Mouse (Mus musculus): ENCODE measurements around the gene Borcs8. TPM values are rescaled to one million over a fixed set of nuclear protein-coding genes. Genes with fewer than 3 reads are reported as not detected.

The Borcs8 gene
- polyA plus RNA-seq, 1 experiment from 2014 or later: 49.8 TPM

Small RNA genes within 50 kb of the gene (microRNA-seq; reads per million reads assigned to microRNA genes)
- gene Mir7066: not detected

Other genes starting within 250 kb of the Borcs8 start
- gene Tssk6, start 237.3 kb upstream of the Borcs8 start, polyA plus RNA-seq (2016; fragmentation: Nextera tagmentation; extraction: Ambion mirVana): 5.0 and 5.9 TPM in 2 replicates
- 165 and 166 TPM in 2 replicates for gene Ndufa13, start 236.9 kb upstream of the Borcs8 start, polyA plus RNA-seq (2016; fragmentation: Nextera tagmentation; extraction: Ambion mirVana)
- gene Yjefn3, start 236.8 kb upstream of the Borcs8 start, polyA plus RNA-seq (2016; fragmentation: Nextera tagmentation; extraction: Ambion mirVana): 2.0 and 2.9 TPM in 2 replicates
- 58.9 and 69.2 TPM in 2 replicates for gene Gatad2a, start 143.1 kb upstream of the Borcs8 start, polyA plus RNA-seq (2016; fragmentation: Nextera tagmentation; extraction: Ambion mirVana)
- gene Mau2, start 96.8 kb upstream of the Borcs8 start, polyA plus RNA-seq (2016; fragmentation: Nextera tagmentation; extraction: Ambion mirVana): 59.5 and 66.7 TPM in 2 replicates
- 53.5 and 60.7 TPM in 2 replicates for gene Sugp1, start 96.7 kb upstream of the Borcs8 start, polyA plus RNA-seq (2016; fragmentation: Nextera tagmentation; extraction: Ambion mirVana)
- 0.59 and 0.73 TPM in 2 replicates for gene Tm6sf2, start 66.6 kb upstream of the Borcs8 start, polyA plus RNA-seq (2016; fragmentation: Nextera tagmentation; extraction: Ambion mirVana)
- gene Hapln4, start 56.0 kb upstream of the Borcs8 start, polyA plus RNA-seq (2016; fragmentation: Nextera tagmentation; extraction: Ambion mirVana): 0.04 TPM in 1 of 2 replicates, not detected in the other
- 0.29 and 0.61 TPM in 2 replicates for gene Ncan, start 18.6 kb upstream of the Borcs8 start, polyA plus RNA-seq (2016; fragmentation: Nextera tagmentation; extraction: Ambion mirVana)
- gene Nr2c2ap, start 8.2 kb upstream of the Borcs8 start, polyA plus RNA-seq (2016; fragmentation: Nextera tagmentation; extraction: Ambion mirVana): 29.6 and 35.9 TPM in 2 replicates
- gene Rfxank, start 345 bp upstream of the Borcs8 start, polyA plus RNA-seq (2016; fragmentation: Nextera tagmentation; extraction: Ambion mirVana): 20.1 and 27.9 TPM in 2 replicates
- 0.29 and 0.60 TPM in 2 replicates for gene Mef2b, start 212 bp downstream of the Borcs8 start, polyA plus RNA-seq (2016; fragmentation: Nextera tagmentation; extraction: Ambion mirVana)
- gene Tmem161a, start 32.9 kb downstream of the Borcs8 start, polyA plus RNA-seq (2016; fragmentation: Nextera tagmentation; extraction: Ambion mirVana): 79.8 and 85.0 TPM in 2 replicates
- 2.8 and 3.6 TPM in 2 replicates for gene Slc25a42, start 72.8 kb downstream of the Borcs8 start, polyA plus RNA-seq (2016; fragmentation: Nextera tagmentation; extraction: Ambion mirVana)
- 39.7 and 51.4 TPM in 2 replicates for gene Sugp2, start 94.7 kb downstream of the Borcs8 start, polyA plus RNA-seq (2016; fragmentation: Nextera tagmentation; extraction: Ambion mirVana)
- 26.8 and 27.6 TPM in 2 replicates for gene Armc6, start 95.0 kb downstream of the Borcs8 start, polyA plus RNA-seq (2016; fragmentation: Nextera tagmentation; extraction: Ambion mirVana)
- gene Homer3, start 143.3 kb downstream of the Borcs8 start, polyA plus RNA-seq (2016; fragmentation: Nextera tagmentation; extraction: Ambion mirVana): 139 and 151 TPM in 2 replicates
- 58.9 and 59.4 TPM in 2 replicates for gene Ddx49, start 163.0 kb downstream of the Borcs8 start, polyA plus RNA-seq (2016; fragmentation: Nextera tagmentation; extraction: Ambion mirVana)
- 293 and 321 TPM in 2 replicates for gene Cope, start 163.0 kb downstream of the Borcs8 start, polyA plus RNA-seq (2016; fragmentation: Nextera tagmentation; extraction: Ambion mirVana)
- gene Cers1, start 176.3 kb downstream of the Borcs8 start, polyA plus RNA-seq (2016; fragmentation: Nextera tagmentation; extraction: Ambion mirVana): 3.2 and 4.6 TPM in 2 replicates
- 7.9 and 13.8 TPM in 2 replicates for gene Gdf1, start 190.3 kb downstream of the Borcs8 start, polyA plus RNA-seq (2016; fragmentation: Nextera tagmentation; extraction: Ambion mirVana)
- 25.6 and 26.7 TPM in 2 replicates for gene Upf1, start 213.8 kb downstream of the Borcs8 start, polyA plus RNA-seq (2016; fragmentation: Nextera tagmentation; extraction: Ambion mirVana)
- 0.08 and 0.35 TPM in 2 replicates for gene Comp, start 234.1 kb downstream of the Borcs8 start, polyA plus RNA-seq (2016; fragmentation: Nextera tagmentation; extraction: Ambion mirVana)